Mouse (Mus musculus) CH12.LX (cell line): ENCODE results near the gene Mrpl57. TPM values are rescaled to one million over a fixed set of nuclear protein-coding genes. Genes with fewer than 3 reads are reported as not detected.
A peak's percentile ranks its signal among the peaks of the same experiment; 100 is the strongest.
"Not testable (repeated sequence)": the region's sequence is repeated elsewhere in the genome, so short reads cannot be mapped to it uniquely, and the experiment has no call there.

Source experiments
- DNase-seq: peaks from one replicate; pipeline ENCODE4 v3.0.0-alpha.2; 2013; ENCODE audit errors: extremely low read depth
- H3K27ac ChIP-seq: 2 replicates; pipeline ENCODE4 v1.5.1; 2012; ENCODE audit warnings: low read depth, mild to moderate bottlenecking, control low read depth, moderate library complexity; ENCODE audit not compliant: insufficient read depth
- H3K27me3 ChIP-seq: replicated peaks from 2 replicates; pipeline ENCODE3; 2012; ENCODE audit warnings: inconsistent platforms
- H3K36me3 ChIP-seq, 2 experiments: replicated peaks in 1 of 2; 2 replicates each; pipeline versions ENCODE3 to v1.6.1; 2012; ENCODE audit warnings: inconsistent platforms in 1 of 2, low read length in 1 of 2, mild to moderate bottlenecking in 1 of 2, mixed read lengths in 1 of 2, moderate library complexity in 1 of 2; ENCODE audit not compliant: control insufficient read depth in 1 of 2, insufficient read depth in 1 of 2
- H3K4me1 ChIP-seq, 2 experiments: 2 replicates each; pipeline ENCODE4 v1.6.1; 2012; ENCODE audit warnings: inconsistent platforms in 1 of 2, moderate library complexity in 1 of 2; ENCODE audit not compliant: insufficient read depth in 2 of 2, control insufficient read depth in 1 of 2
- H3K4me2 ChIP-seq: 2 replicates; pipeline ENCODE4 v1.6.1; 2012; ENCODE audit warnings: low read depth, mild to moderate bottlenecking, control low read depth; ENCODE audit not compliant: poor library complexity, insufficient read depth, severe bottlenecking
- H3K4me3 ChIP-seq, 3 experiments: fragments of 150-350 bp in 1 of 3; sonication (generic) in 1 of 3; replicated peaks in 1 of 3; 2 replicates each; pipeline versions ENCODE3 to v1.5.1; 2011 to 2012; ENCODE audit warnings: low read depth in 2 of 3, low read length in 2 of 3, mild to moderate bottlenecking in 2 of 3, moderate library complexity in 2 of 3, control low read depth in 1 of 3, improper control_type of control experiment in 1 of 3, inconsistent platforms in 1 of 3, mixed read lengths in 1 of 3; ENCODE audit not compliant: poor library complexity in 1 of 3
- H3K79me2 ChIP-seq: replicated peaks from 2 replicates; pipeline ENCODE4 v1.6.1; 2012; ENCODE audit warnings: mild to moderate bottlenecking, moderate library complexity; ENCODE audit not compliant: control insufficient read depth, poor library complexity, insufficient read depth, severe bottlenecking; ENCODE audit errors: extremely low read depth
- H3K9ac ChIP-seq: 2 replicates; pipeline ENCODE4 v1.6.1; 2012; ENCODE audit warnings: low read depth, mild to moderate bottlenecking, control low read depth, moderate library complexity; ENCODE audit not compliant: insufficient read depth
- H3K9me3 ChIP-seq: replicated peaks from 2 replicates; pipeline ENCODE3; 2012; ENCODE audit warnings: low read length, inconsistent platforms, mixed read lengths
- CHD1 ChIP-seq: IDR thresholded peaks from 2 replicates; pipeline ENCODE4 v1.6.1; 2012; ENCODE audit warnings: low read depth, low read length, improper control_type of control experiment, inconsistent platforms
- CTCF ChIP-seq, 2 experiments: IDR thresholded peaks in 1 of 2; conservative IDR thresholded peaks in 1 of 2; 2 replicates each; pipeline ENCODE4 v1.5.1; 2011 to 2012; ENCODE audit warnings: low read depth in 2 of 2, low read length in 2 of 2, improper control_type of control experiment in 1 of 2, inconsistent platforms in 1 of 2, mild to moderate bottlenecking in 1 of 2, moderate library complexity in 1 of 2
- E2F4 ChIP-seq: IDR thresholded peaks from 2 replicates; pipeline ENCODE4 v1.6.1; 2011; ENCODE audit warnings: low read depth, low read length, improper control_type of control experiment; ENCODE audit not compliant: insufficient replicate concordance
- ELF1 ChIP-seq: IDR thresholded peaks from 2 replicates; pipeline ENCODE4 v1.6.1; 2014; ENCODE audit warnings: low read depth, mild to moderate bottlenecking, inconsistent platforms, low read length, improper control_type of control experiment
- EP300 ChIP-seq: IDR thresholded peaks from 2 replicates; pipeline ENCODE4 v1.6.1; 2011; ENCODE audit warnings: low read length, improper control_type of control experiment
- GABPA ChIP-seq: IDR thresholded peaks from 2 replicates; pipeline ENCODE4 v1.6.1; 2012; ENCODE audit warnings: low read depth, low read length, improper control_type of control experiment, inconsistent platforms; ENCODE audit not compliant: insufficient replicate concordance
- HCFC1 ChIP-seq: IDR thresholded peaks from 2 replicates; pipeline ENCODE4 v1.6.1; 2012; ENCODE audit warnings: low read depth, mild to moderate bottlenecking, inconsistent platforms, low read length, improper control_type of control experiment
- MEF2A ChIP-seq: IDR thresholded peaks from 2 replicates; pipeline ENCODE4 v1.6.1; 2014; ENCODE audit warnings: low read depth, mild to moderate bottlenecking, inconsistent platforms, low read length, improper control_type of control experiment, borderline replicate concordance
- POLR2A ChIP-seq: IDR thresholded peaks from 2 replicates; pipeline ENCODE4 v1.6.1; 2011; ENCODE audit warnings: low read depth, mild to moderate bottlenecking, improper control_type of control experiment, low read length
- RCOR1 ChIP-seq: conservative IDR thresholded peaks from 2 replicates; pipeline ENCODE4 v1.6.1; 2012; ENCODE audit warnings: low read depth, mild to moderate bottlenecking, inconsistent platforms, low read length, improper control_type of control experiment
- SMC3 ChIP-seq: IDR thresholded peaks from 2 replicates; pipeline ENCODE4 v1.6.1; 2011; ENCODE audit warnings: low read depth, low read length, improper control_type of control experiment
- TCF12 ChIP-seq: IDR thresholded peaks from 2 replicates; pipeline ENCODE4 v1.6.1; 2014; ENCODE audit warnings: low read depth, mild to moderate bottlenecking, inconsistent platforms, low read length, improper control_type of control experiment
- UBTF ChIP-seq: IDR thresholded peaks from 2 replicates; pipeline ENCODE4 v1.6.1; 2012; ENCODE audit warnings: low read depth, mild to moderate bottlenecking, inconsistent platforms, low read length, improper control_type of control experiment, moderate library complexity
- USF1 ChIP-seq: IDR thresholded peaks from 2 replicates; pipeline ENCODE4 v1.6.1; 2014; ENCODE audit warnings: low read depth, mild to moderate bottlenecking, inconsistent platforms, low read length, improper control_type of control experiment
- USF2 ChIP-seq: conservative IDR thresholded peaks from 2 replicates; pipeline ENCODE4 v1.6.1; 2011; ENCODE audit warnings: low read depth, low read length, improper control_type of control experiment
- ZC3H11A ChIP-seq: IDR thresholded peaks from 2 replicates; pipeline ENCODE4 v1.6.1; 2012; ENCODE audit warnings: low read depth, mild to moderate bottlenecking, inconsistent platforms, low read length, improper control_type of control experiment
- ZKSCAN1 ChIP-seq: IDR thresholded peaks from 2 replicates; pipeline ENCODE4 v1.6.1; 2012; ENCODE audit warnings: low read depth, inconsistent platforms, low read length, improper control_type of control experiment, borderline replicate concordance
- ZNF384 ChIP-seq: IDR thresholded peaks from 2 replicates; pipeline ENCODE4 v1.6.1; 2012; ENCODE audit warnings: low read depth, low read length, improper control_type of control experiment, inconsistent platforms
- dilution Hi-C: fragments of 300-500 bp; cut with MboI; formaldehyde crosslinking; loops from 2 replicates; pipeline ENCODE4 v1.14.3; 2020; ENCODE audit warnings: low sequenced_read_pairs; ENCODE audit not compliant: extremely low pct_unique_long_range_greater_than_20kb, extremely low pct_ligation_motif_present
- in situ Hi-C: fragments of 300-500 bp; cut with MboI; formaldehyde crosslinking; loops from 3 replicates; pipeline ENCODE4 v1.14.3; 2019; ENCODE audit warnings: low sequenced_read_pairs, low pct_ligation_motif_present, low pct_unique_long_range_greater_than_20kb, mixed read lengths
- polyA plus RNA-seq: library from polyadenylated mRNA; unstranded; fragments of >175 nt; gene quantifications from 2 replicates; pipeline ENCODE4 v1.2.1, GENCODE M21; 2012; ENCODE audit warnings: low read depth; ENCODE audit not compliant: insufficient read length
- total RNA-seq, 2 experiments: library from RNA; depleted of rRNA; stranded (reverse); fragments of 300-350 nt in 1 of 2; fragments of >200 nt in 1 of 2; gene quantifications; 2 replicates each; pipeline ENCODE4 v1.2.3; 2012 to 2014

The Mrpl57 gene
- total and polyA plus RNA-seq, 3 experiments: 123 to 184 (median 176) TPM

DNA sequence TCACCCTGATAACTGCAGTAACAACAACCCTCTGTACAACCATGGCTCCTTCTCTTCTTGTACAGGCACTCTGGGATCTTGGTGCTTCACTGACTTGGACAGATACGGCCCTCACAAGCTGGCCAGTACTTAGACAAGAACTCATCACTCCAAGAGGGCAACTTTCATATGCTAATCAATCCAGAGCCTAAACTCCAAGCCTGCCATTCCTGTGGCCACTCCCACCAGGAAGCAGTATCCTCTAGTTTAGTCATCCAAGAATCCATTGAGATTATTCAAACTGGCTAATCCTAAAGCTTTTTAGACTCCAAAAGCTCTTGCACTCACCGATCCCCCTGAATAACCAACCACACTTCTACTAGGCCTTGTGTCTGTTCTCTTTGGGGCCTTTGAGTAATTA, 26.9 kb downstream of the Mrpl57 start:
- TF ChIP-seq HCFC1: no peak
- no peak for TF ChIP-seq E2F4
- TF ChIP-seq USF2: no peak
- TF ChIP-seq SMC3: no peak
- TF ChIP-seq ELF1: no peak
- dilution Hi-C loops: no loop called here
- no peak for DNase-seq

GRCm38 (mm10) chr14:57856037-57856436, 30.0 kb downstream of the Mrpl57 start:
- H3K27ac ChIP-seq, DNase-seq, H3K9ac ChIP-seq, H3K9me3 ChIP-seq, H3K27me3 ChIP-seq, dilution Hi-C loops, H3K4me2 ChIP-seq, in situ Hi-C loops, H3K79me2 ChIP-seq, H3K4me3 ChIP-seq: not testable (repeated sequence)
- Histone ChIP-seq H3K4me1 (peaks cover 0 to 21% of the 10 kb centered on the region in 2 experiments; a peak in 2 of 4 replicates), H3K36me3 (peaks cover 0 to 50% of the 10 kb centered on the region in 2 experiments)
- peak in 1 of 2 experiments; percentile 16; a peak in 1 of 4 replicates for TF ChIP-seq CTCF (conservative IDR thresholded peaks at IDR 0.05 in 1 of 2, IDR thresholded peaks at IDR 0.05 in 1 of 2; ENCODE audit: low read depth in 2 of 2, low read length in 2 of 2)

More for the DNA sequence above, 26.9 kb downstream of the Mrpl57 start:
- Histone ChIP-seq H3K9me3 (no peaks in the 10 kb centered on the region), H3K27ac (no peak overlapping the region), H3K9ac (no peak overlapping the region), H3K79me2 (no peaks in the 10 kb centered on the region), H3K4me3 (no peak overlapping the region), H3K4me2 (no peak overlapping the region), H3K4me1 (peaks cover 5 to 22% of the 10 kb centered on the region in 2 experiments; a peak in 3 of 4 replicates), H3K27me3 (no peaks in the 10 kb centered on the region), H3K36me3 (peaks cover 2 to 43% of the 10 kb centered on the region in 2 experiments)
- in situ Hi-C loops: no loop called here

DNA sequence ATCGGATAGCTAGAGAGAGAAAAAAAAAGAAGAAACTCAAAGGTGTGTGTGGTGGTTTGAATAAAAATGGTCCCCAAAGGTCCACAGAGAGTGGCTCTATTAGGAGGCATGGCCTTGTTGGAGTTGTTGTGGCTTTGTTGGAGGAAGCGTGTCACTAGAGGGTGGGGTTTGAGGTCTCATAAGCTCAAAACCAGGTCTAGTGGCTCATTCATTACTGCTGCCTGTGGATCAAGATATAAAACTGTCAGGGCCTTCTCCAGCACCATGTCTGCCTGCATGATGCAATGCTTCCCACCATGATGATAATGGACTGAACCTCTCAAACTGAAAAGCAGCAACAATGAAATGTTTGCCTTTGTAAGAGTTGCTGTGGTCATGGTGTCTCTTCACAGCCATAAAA, 32.6 kb downstream of the Mrpl57 start:
- peaks cover 0 to 49% of the 10 kb centered on the region in 2 experiments for H3K36me3 ChIP-seq
- dilution Hi-C loops (no loop called here), in situ Hi-C loops (no loop called here)
- no peak for DNase-seq
- TF ChIP-seq USF1: no peak
- no peak for TF ChIP-seq ZKSCAN1
- no peak for TF ChIP-seq EP300
- no peak for TF ChIP-seq MEF2A
- TF ChIP-seq POLR2A: no peak
- TF ChIP-seq SMC3: no peak
- TF ChIP-seq ZNF384: no peak
- TF ChIP-seq ZC3H11A: no peak
- no peak for TF ChIP-seq CHD1
- TF ChIP-seq TCF12: no peak
- no peak for TF ChIP-seq USF2
- TF ChIP-seq UBTF: no peak
- TF ChIP-seq RCOR1: no peak
- TF ChIP-seq GABPA: no peak
- TF ChIP-seq, all 38 proteins: peak for 0
- no peaks in the 10 kb centered on the region for H3K27me3 ChIP-seq
- H3K4me3 ChIP-seq: no peak overlapping the region
- no peak overlapping the region for H3K9ac ChIP-seq
- peaks cover 0 to 33% of the 10 kb centered on the region in 2 experiments; a peak in 2 of 4 replicates for H3K4me1 ChIP-seq
- H3K27ac ChIP-seq: no peak overlapping the region
- no peak overlapping the region for H3K4me2 ChIP-seq
- no peaks in the 10 kb centered on the region for H3K79me2 ChIP-seq
- H3K9me3 ChIP-seq: no peaks in the 10 kb centered on the region
